Mouse (Mus musculus): ENCODE measurements around the gene Lancl3. TPM values are rescaled to one million over a fixed set of nuclear protein-coding genes. Genes with fewer than 3 reads are reported as not detected.
A peak's percentile ranks its signal among the peaks of the same experiment; 100 is the strongest.

Gene Lancl3
- polyA plus RNA-seq, 2 experiments: 0.08 to 0.13 TPM

DNA sequence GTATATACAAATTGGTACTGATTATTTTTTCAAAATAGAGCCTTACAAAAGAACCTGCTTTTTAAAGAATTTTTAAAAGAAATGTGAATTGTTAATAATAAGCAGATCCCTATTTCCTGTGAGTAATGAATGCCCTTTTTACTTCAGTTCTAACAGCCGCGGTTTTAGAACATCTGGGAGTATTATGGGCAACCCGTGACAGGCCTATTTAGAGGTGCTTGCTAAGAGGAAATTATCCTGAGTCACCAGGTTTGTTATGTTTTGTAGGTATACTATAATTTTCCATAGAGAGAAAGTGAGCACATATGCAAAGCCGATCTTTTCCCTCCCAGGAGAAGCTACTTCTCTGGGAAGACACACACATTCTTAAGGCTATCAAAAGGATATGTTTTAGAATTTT is 22.0 kb downstream of the Lancl3 start:
- no peak for ATAC-seq (ENCODE audit: insufficient read depth)
- Histone ChIP-seq H3K4me2 (ENCODE audit: low read depth) (no peak overlapping the region), H3K4me3 (ENCODE audit: insufficient read depth in 1 of 2, low read depth in 2 of 2, low read length in 2 of 2) (no peak overlapping the region), H3K9ac (replicated peaks) (no peak overlapping the region), H3K27ac (no peak overlapping the region), H3K4me1 (replicated peaks; ENCODE audit: control insufficient read depth in 2 of 2, insufficient read depth in 2 of 2, low read length in 1 of 2) (0 out of 4 replicates have a peak, but pooled peaks cover 0 to 4% of the 10 kb centered on the region in 2 experiments), H3K27me3 (ENCODE audit: control insufficient read depth, insufficient read depth, low read length) (no peaks in the 10 kb centered on the region), H3K36me3 (replicated peaks; ENCODE audit: control insufficient read depth, insufficient read depth, low read depth) (no peaks in the 10 kb centered on the region), H3K9me3 (ENCODE audit: control insufficient read depth, low read length) (no peaks in the 10 kb centered on the region)
- no peak for TF ChIP-seq EP300 (IDR thresholded peaks at IDR 0.05; ENCODE audit: low read depth)
- TF ChIP-seq CTCF (IDR thresholded peaks at IDR 0.05; ENCODE audit: low read depth): no peak
- WGBS (ENCODE audit: insufficient replicate concordance): 78% methylated on average over 4 of the region's 4 CpGs
- no peak for DNase-seq (ENCODE audit: low read depth in 3 of 3, low spot score in 3 of 3)

DNA sequence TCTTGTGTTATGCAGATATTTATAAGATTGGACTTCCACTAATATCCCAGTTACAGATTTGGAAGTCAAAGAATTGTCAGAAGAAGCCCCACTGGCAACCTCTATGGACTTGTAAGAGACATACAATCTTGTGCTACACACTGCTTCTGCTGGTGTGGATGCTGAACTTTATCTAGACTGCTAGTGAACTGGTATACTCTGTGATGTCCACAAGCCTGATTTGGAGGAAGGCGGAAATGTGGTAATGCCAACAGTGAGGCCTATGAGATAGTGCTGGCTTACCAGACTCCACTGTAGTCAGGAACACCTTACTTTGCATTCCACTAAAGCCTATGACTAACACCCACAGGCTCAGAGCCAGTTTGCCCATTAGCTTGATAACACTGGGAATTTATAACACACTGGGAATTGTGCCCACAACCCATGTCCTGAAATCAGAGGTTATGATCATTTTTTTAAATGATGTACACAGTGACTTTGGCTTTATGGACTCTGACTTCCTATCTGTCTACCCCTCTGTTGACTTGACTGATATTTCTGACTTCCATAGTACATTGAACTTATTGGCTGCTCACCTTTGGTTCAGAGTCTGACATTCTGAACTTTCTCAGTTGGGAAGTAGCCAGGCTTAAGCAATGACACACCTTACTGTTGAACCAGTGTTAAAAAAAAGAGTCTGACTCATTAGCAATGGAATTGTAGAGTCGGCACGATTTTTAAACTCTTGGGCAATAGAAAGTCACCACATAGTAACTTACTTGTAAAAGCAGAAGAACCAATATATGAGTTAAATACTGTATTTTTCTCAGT is 22.9 kb downstream of the Lancl3 start:
- no peak overlapping the region for H3K9ac ChIP-seq (replicated peaks)
- TF ChIP-seq CTCF (IDR thresholded peaks at IDR 0.05; ENCODE audit: low read depth) (no peak), EP300 (IDR thresholded peaks at IDR 0.05; ENCODE audit: low read depth) (no peak)
- H3K36me3 ChIP-seq (replicated peaks; ENCODE audit: control insufficient read depth, insufficient read depth, low read depth): no peaks in the 10 kb centered on the region
- H3K9me3 ChIP-seq (ENCODE audit: control insufficient read depth, low read length): no peaks in the 10 kb centered on the region
- H3K4me3 ChIP-seq (ENCODE audit: insufficient read depth in 1 of 2, low read depth in 2 of 2, low read length in 2 of 2): no peak overlapping the region
- ATAC-seq (ENCODE audit: insufficient read depth): 0 out of 2 replicates have a peak, but pooled peaks have one; percentile 37
- 71% methylated on average over 3 of the region's 3 CpGs for WGBS (ENCODE audit: insufficient replicate concordance)
- no peak overlapping the region for H3K4me2 ChIP-seq (ENCODE audit: low read depth)
- no peak overlapping the region for H3K27ac ChIP-seq
- no peaks in the 10 kb centered on the region for H3K27me3 ChIP-seq (ENCODE audit: control insufficient read depth, insufficient read depth, low read length)
- no peak for DNase-seq (ENCODE audit: low read depth in 3 of 3, low spot score in 3 of 3)
- 0 out of 4 replicates have a peak, but pooled peaks cover 0 to 4% of the 10 kb centered on the region in 2 experiments for H3K4me1 ChIP-seq (replicated peaks; ENCODE audit: control insufficient read depth in 2 of 2, insufficient read depth in 2 of 2, low read length in 1 of 2)

DNA sequence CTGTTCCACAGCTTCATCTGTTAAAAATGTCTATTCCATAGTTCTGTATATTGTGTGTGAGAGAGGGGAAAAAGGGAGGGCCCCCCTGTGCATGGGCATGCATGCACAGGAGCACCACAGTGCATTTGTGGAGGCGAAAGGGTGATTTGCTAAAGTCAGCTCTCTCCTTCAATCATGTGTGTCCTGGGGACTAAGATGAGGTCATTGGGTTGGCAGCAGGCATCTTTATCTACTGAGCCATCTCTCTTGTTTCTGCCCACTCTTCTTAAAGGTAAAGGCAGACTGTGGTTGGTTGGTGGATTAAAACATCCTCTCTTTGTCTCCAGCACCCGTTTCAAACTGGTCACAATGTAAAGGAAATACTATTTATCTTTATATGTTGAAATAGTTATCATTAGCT is 27.4 kb downstream of the Lancl3 start:
- Histone ChIP-seq H3K27ac (no peak overlapping the region), H3K4me1 (replicated peaks; ENCODE audit: control insufficient read depth in 2 of 2, insufficient read depth in 2 of 2, low read length in 1 of 2) (0 out of 4 replicates have a peak, but pooled peaks cover 0 to 4% of the 10 kb centered on the region in 2 experiments), H3K4me3 (ENCODE audit: insufficient read depth in 1 of 2, low read depth in 2 of 2, low read length in 2 of 2) (no peak overlapping the region), H3K4me2 (ENCODE audit: low read depth) (no peak overlapping the region), H3K36me3 (replicated peaks; ENCODE audit: control insufficient read depth, insufficient read depth, low read depth) (no peaks in the 10 kb centered on the region), H3K9ac (replicated peaks) (no peak overlapping the region), H3K9me3 (ENCODE audit: control insufficient read depth, low read length) (no peaks in the 10 kb centered on the region), H3K27me3 (ENCODE audit: control insufficient read depth, insufficient read depth, low read length) (no peaks in the 10 kb centered on the region)
- TF ChIP-seq EP300 (IDR thresholded peaks at IDR 0.05; ENCODE audit: low read depth) (no peak), CTCF (IDR thresholded peaks at IDR 0.05; ENCODE audit: low read depth) (no peak)
- 63% methylated on average over 2 of the region's 2 CpGs for WGBS (ENCODE audit: insufficient replicate concordance)
- DNase-seq (ENCODE audit: low read depth in 3 of 3, low spot score in 3 of 3): no peak
- ATAC-seq (ENCODE audit: insufficient read depth): no peak

DNA sequence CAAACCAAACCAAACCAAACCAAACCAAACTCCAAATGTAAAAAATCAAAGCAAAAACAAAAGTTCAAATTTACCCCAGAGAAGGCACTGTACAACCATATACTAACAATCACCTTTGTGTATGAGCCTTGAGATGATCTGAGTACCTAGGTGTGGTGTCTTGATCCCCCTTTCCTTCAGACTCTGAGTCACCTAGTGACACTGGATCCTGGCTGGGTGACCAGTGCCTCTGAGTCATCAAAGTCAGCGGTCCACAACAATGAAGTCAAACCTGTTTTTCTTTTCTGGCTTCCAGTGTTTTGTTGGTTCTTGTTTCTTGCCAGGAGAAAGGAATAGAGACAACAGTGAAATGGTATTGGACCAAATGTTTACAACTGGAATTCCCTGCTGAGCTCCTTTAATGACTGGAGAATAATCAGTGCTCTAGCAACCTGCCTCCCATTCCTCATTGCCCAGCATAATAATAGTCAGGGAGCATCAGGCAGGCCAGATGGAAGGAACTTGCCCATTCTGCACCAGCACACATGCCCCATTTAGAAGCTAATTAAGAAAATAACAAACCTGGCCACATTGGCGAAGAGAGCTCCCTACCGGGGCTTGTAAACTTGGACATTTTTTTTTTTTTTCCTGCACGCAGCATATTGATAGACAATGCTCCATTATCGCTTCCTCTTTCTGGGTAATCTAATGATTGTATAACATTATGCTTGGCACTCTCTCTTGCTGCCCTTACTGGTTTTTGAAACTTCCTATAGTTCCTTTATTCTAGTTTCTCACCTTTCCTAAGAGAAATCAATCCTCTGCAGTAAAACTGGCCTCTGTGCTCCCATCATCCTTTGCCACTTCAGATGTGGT is 41.3 kb downstream of the Lancl3 start:
- Histone ChIP-seq H3K9me3 (ENCODE audit: control insufficient read depth, low read length) (no peaks in the 10 kb centered on the region), H3K27ac (no peak overlapping the region), H3K4me1 (replicated peaks; ENCODE audit: control insufficient read depth in 2 of 2, insufficient read depth in 2 of 2, low read length in 1 of 2) (peaks cover 19 to 28% of the 10 kb centered on the region in 2 experiments), H3K36me3 (replicated peaks; ENCODE audit: control insufficient read depth, insufficient read depth, low read depth) (no peaks in the 10 kb centered on the region), H3K9ac (replicated peaks) (no peak overlapping the region), H3K27me3 (ENCODE audit: control insufficient read depth, insufficient read depth, low read length) (no peaks in the 10 kb centered on the region), H3K4me2 (ENCODE audit: low read depth) (no peak overlapping the region), H3K4me3 (ENCODE audit: insufficient read depth in 1 of 2, low read depth in 2 of 2, low read length in 2 of 2) (no peak overlapping the region)
- DNase-seq (ENCODE audit: low read depth in 3 of 3, low spot score in 3 of 3) (no peak), ATAC-seq (ENCODE audit: insufficient read depth) (no peak)
- 69% methylated on average over 5 of the region's 5 CpGs for WGBS (ENCODE audit: insufficient replicate concordance)
- TF ChIP-seq CTCF (IDR thresholded peaks at IDR 0.05; ENCODE audit: low read depth): no peak
- TF ChIP-seq EP300 (IDR thresholded peaks at IDR 0.05; ENCODE audit: low read depth): no peak
